Comparison of ENCODE assay signal across 9 mouse cellular contexts in the genomic region with DNA sequence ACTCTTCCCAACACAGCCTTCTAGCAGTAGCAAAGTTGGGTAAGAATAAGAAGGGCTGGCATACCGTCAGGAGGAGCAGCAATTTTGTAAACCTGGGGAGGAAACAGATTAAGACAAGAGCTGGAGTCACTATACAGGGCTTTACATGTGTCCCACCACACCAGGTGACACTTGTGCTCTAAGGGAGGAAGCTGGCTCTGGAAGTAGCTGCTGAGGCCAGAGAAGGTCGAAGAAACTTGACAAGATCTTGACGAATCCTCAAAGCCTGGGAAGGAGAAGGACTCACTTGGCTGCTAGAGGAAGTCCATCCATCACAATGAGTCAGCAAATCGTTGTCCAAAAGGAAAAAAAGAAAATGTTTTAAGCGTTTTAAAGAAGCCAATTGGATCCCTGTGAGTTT. TPM values are rescaled to one million over a fixed set of nuclear protein-coding genes. Genes with fewer than 3 reads are reported as not detected.
A peak's percentile ranks its signal among the peaks of the same experiment; 100 is the strongest.
DNase-seq lines count a peak whose midpoint lies in the region; ATAC-seq lines count a peak whose summit lies in the region.
"Had no signal": no experiment of that assay in that cellular context is flagged by ENCODE, and none has a peak within 500 bp of the region (broad histone marks: within the 10 kb centered on the region; RNA-seq: fewer than 3 reads in every experiment).

No protein-coding gene starts in this region.

- DNase-seq in heart, adult 11 months = no peak
- no peak for DNase-seq in liver, embryonic 13.5 days
- DNase-seq in adrenal gland, postnatal 14 days = no peak
- DNase-seq in thymus, postnatal 4 days = no peak
- DNase-seq in layer of hippocampus, adult 8-10 months (ENCODE audit: low spot score in 2 of 2) = no peak
- DNase-seq: right cerebral cortex, postnatal 14 days had no signal

- peak overlapping the region; percentile 100 for H3K4me2 ChIP-seq in heart, embryonic 13.5 days
- peak overlapping the region; percentile 100; the same call in 1 of the 2 replicates for H3K4me2 ChIP-seq in midbrain, embryonic 12.5 days (replicated peaks)
- no peak overlapping the region; the same call in 1 of the 2 replicates for H3K4me2 ChIP-seq in midbrain, embryonic 15.5 days
- peak overlapping the region; percentile 97 for H3K4me2 ChIP-seq in liver, embryonic 13.5 days

- H3K36me3 ChIP-seq in heart, embryonic 13.5 days = peaks cover 12% of the 10 kb centered on the region
- peaks cover 9% of the 10 kb centered on the region for H3K36me3 ChIP-seq in midbrain, embryonic 12.5 days
- H3K36me3 ChIP-seq in midbrain, embryonic 15.5 days (replicated peaks) = no peaks in the 10 kb centered on the region
- peaks cover 8% of the 10 kb centered on the region for H3K36me3 ChIP-seq in liver, embryonic 13.5 days

- peaks cover 66% of the 10 kb centered on the region for H3K4me1 ChIP-seq in heart, embryonic 13.5 days
- H3K4me1 ChIP-seq in midbrain, embryonic 12.5 days = peaks cover 29% of the 10 kb centered on the region
- H3K4me1 ChIP-seq in midbrain, embryonic 15.5 days = peaks cover 36% of the 10 kb centered on the region
- peaks cover 66% of the 10 kb centered on the region for H3K4me1 ChIP-seq in liver, embryonic 13.5 days (replicated peaks)

- H3K4me3 ChIP-seq in heart, embryonic 13.5 days = peak overlapping the region; percentile 93; the same call in 1 of the 2 replicates
- no peak overlapping the region for H3K4me3 ChIP-seq in midbrain, embryonic 12.5 days
- no peak overlapping the region for H3K4me3 ChIP-seq in midbrain, embryonic 15.5 days
- peak overlapping the region; percentile 87 for H3K4me3 ChIP-seq in liver, embryonic 13.5 days (replicated peaks)

- no peak for ATAC-seq in heart, embryonic 13.5 days (ENCODE audit: extremely low read depth, insufficient number of reproducible peaks, low FRiP score, low TSS enrichment)
- ATAC-seq in midbrain, embryonic 12.5 days (ENCODE audit: low FRiP score, low read depth) = no peak
- ATAC-seq in midbrain, embryonic 15.5 days (replicated peaks) = no peak
- ATAC-seq in liver, embryonic 13.5 days (ENCODE audit: low read depth) = no peak

- H3K27ac ChIP-seq in heart, embryonic 13.5 days (replicated peaks) = peak overlapping the region; percentile 82
- no peak overlapping the region for H3K27ac ChIP-seq in midbrain, embryonic 12.5 days (replicated peaks)
- H3K27ac ChIP-seq in midbrain, embryonic 15.5 days = no peak overlapping the region
- peak overlapping the region; percentile 67 for H3K27ac ChIP-seq in liver, embryonic 13.5 days

- no peak overlapping the region for H3K9ac ChIP-seq in heart, embryonic 13.5 days
- no peak overlapping the region for H3K9ac ChIP-seq in midbrain, embryonic 12.5 days (replicated peaks)
- no peak overlapping the region for H3K9ac ChIP-seq in midbrain, embryonic 15.5 days
- peak overlapping the region; percentile 94 for H3K9ac ChIP-seq in liver, embryonic 13.5 days

- H3K27me3 ChIP-seq in heart, embryonic 13.5 days (replicated peaks) = 0 out of 2 replicates have a peak, but pooled peaks cover 6% of the 10 kb centered on the region
- H3K27me3 ChIP-seq in midbrain, embryonic 12.5 days = no peaks in the 10 kb centered on the region
- H3K27me3 ChIP-seq in midbrain, embryonic 15.5 days (replicated peaks) = no peaks in the 10 kb centered on the region
- H3K27me3 ChIP-seq in liver, embryonic 13.5 days = peaks cover 3% of the 10 kb centered on the region; the same call in 1 of the 2 replicates

- no peaks in the 10 kb centered on the region for H3K9me3 ChIP-seq in heart, embryonic 13.5 days
- H3K9me3 ChIP-seq in midbrain, embryonic 12.5 days = no peaks in the 10 kb centered on the region
- no peaks in the 10 kb centered on the region for H3K9me3 ChIP-seq in midbrain, embryonic 15.5 days
- H3K9me3 ChIP-seq in liver, embryonic 13.5 days (replicated peaks) = no peaks in the 10 kb centered on the region

- 64% methylated on average over 5 of the region's 5 CpGs for WGBS in heart, embryonic 13.5 days
- 90% methylated on average over 5 of the region's 5 CpGs for WGBS in midbrain, embryonic 12.5 days
- 89% methylated on average over 5 of the region's 5 CpGs for WGBS in midbrain, embryonic 15.5 days
- 27% methylated on average over 5 of the region's 5 CpGs for WGBS in liver, embryonic 13.5 days (ENCODE audit: insufficient replicate concordance)

RNA-seq across cellular contexts. Expression of gene Ipo13, which starts 1.6 kb away (rescaled TPM):
- polyA plus RNA-seq in heart, embryonic 13.5 days (2015; fragmentation: Nextera tagmentation; extraction: Ambion mirVana) = 40.3 and 41.2 TPM in 2 replicates
- 66.2 and 68.9 TPM in 2 replicates for polyA plus RNA-seq in midbrain, embryonic 12.5 days (2016; fragmentation: Nextera tagmentation; extraction: Ambion mirVana)
- polyA plus RNA-seq in midbrain, embryonic 15.5 days (2015; fragmentation: Nextera tagmentation; extraction: Ambion mirVana) = 76.5 and 77.1 TPM in 2 replicates
- 22.5 and 25.9 TPM in 2 replicates for polyA plus RNA-seq in liver, embryonic 13.5 days (2015; fragmentation: Nextera tagmentation; extraction: Ambion mirVana)
- total RNA-seq in adrenal gland, postnatal 14 days (2021) = 43.8 and 46.6 TPM in 2 replicates
- 100 to 1,000 TPM; 127 to 140 (median 130) TPM for total RNA-seq in layer of hippocampus, adult 8-10 months (2022)

RNA-seq across cellular contexts. Expression of gene Artn, which starts 13.2 kb away (rescaled TPM):
- 0.66 and 0.98 TPM in 2 replicates for polyA plus RNA-seq in heart, embryonic 13.5 days (2015; fragmentation: Nextera tagmentation; extraction: Ambion mirVana)
- 0.41 and 0.42 TPM in 2 replicates for polyA plus RNA-seq in midbrain, embryonic 12.5 days (2016; fragmentation: Nextera tagmentation; extraction: Ambion mirVana)
- 0.45 and 0.96 TPM in 2 replicates for polyA plus RNA-seq in midbrain, embryonic 15.5 days (2015; fragmentation: Nextera tagmentation; extraction: Ambion mirVana)
- polyA plus RNA-seq in liver, embryonic 13.5 days (2015; fragmentation: Nextera tagmentation; extraction: Ambion mirVana) = 2.5 and 2.7 TPM in 2 replicates
- total RNA-seq in adrenal gland, postnatal 14 days (2021) = 0.41 TPM in 1 of 2 replicates, not detected in the other
- total RNA-seq in layer of hippocampus, adult 8-10 months (2022) = 1 to 10 TPM; 1.5 to 2.2 (median 1.9) TPM

RNA-seq across cellular contexts. Expression of gene Dph2, which starts 24.6 kb away (rescaled TPM):
- 10.9 and 11.6 TPM in 2 replicates for polyA plus RNA-seq in heart, embryonic 13.5 days (2015; fragmentation: Nextera tagmentation; extraction: Ambion mirVana)
- 23.4 and 27.3 TPM in 2 replicates for polyA plus RNA-seq in midbrain, embryonic 12.5 days (2016; fragmentation: Nextera tagmentation; extraction: Ambion mirVana)
- 24.0 and 25.5 TPM in 2 replicates for polyA plus RNA-seq in midbrain, embryonic 15.5 days (2015; fragmentation: Nextera tagmentation; extraction: Ambion mirVana)
- 9.8 and 10.5 TPM in 2 replicates for polyA plus RNA-seq in liver, embryonic 13.5 days (2015; fragmentation: Nextera tagmentation; extraction: Ambion mirVana)
- total RNA-seq in adrenal gland, postnatal 14 days (2021) = 10.2 and 10.7 TPM in 2 replicates
- 10 to 100 TPM in 3 of 4 experiments, 1 to 10 TPM in 1; 9.0 to 11.5 (median 11.0) TPM for total RNA-seq in layer of hippocampus, adult 8-10 months (2022)

RNA-seq across cellular contexts. Expression of gene Atp6v0b, which starts 29.3 kb away (rescaled TPM):
- polyA plus RNA-seq in heart, embryonic 13.5 days (2015; fragmentation: Nextera tagmentation; extraction: Ambion mirVana) = 188 and 220 TPM in 2 replicates
- 256 and 264 TPM in 2 replicates for polyA plus RNA-seq in midbrain, embryonic 12.5 days (2016; fragmentation: Nextera tagmentation; extraction: Ambion mirVana)
- polyA plus RNA-seq in midbrain, embryonic 15.5 days (2015; fragmentation: Nextera tagmentation; extraction: Ambion mirVana) = 617 and 618 TPM in 2 replicates
- polyA plus RNA-seq in liver, embryonic 13.5 days (2015; fragmentation: Nextera tagmentation; extraction: Ambion mirVana) = 158 and 159 TPM in 2 replicates
- 167 and 172 TPM in 2 replicates for total RNA-seq in adrenal gland, postnatal 14 days (2021)
- 100 to 1,000 TPM; 406 to 438 (median 423) TPM for total RNA-seq in layer of hippocampus, adult 8-10 months (2022)

RNA-seq across cellular contexts. Expression of gene B4galt2, which starts 33.1 kb away (rescaled TPM):
- 13.5 and 13.9 TPM in 2 replicates for polyA plus RNA-seq in heart, embryonic 13.5 days (2015; fragmentation: Nextera tagmentation; extraction: Ambion mirVana)
- polyA plus RNA-seq in midbrain, embryonic 12.5 days (2016; fragmentation: Nextera tagmentation; extraction: Ambion mirVana) = 39.7 and 44.2 TPM in 2 replicates
- 65.4 and 67.7 TPM in 2 replicates for polyA plus RNA-seq in midbrain, embryonic 15.5 days (2015; fragmentation: Nextera tagmentation; extraction: Ambion mirVana)
- 1.8 and 1.9 TPM in 2 replicates for polyA plus RNA-seq in liver, embryonic 13.5 days (2015; fragmentation: Nextera tagmentation; extraction: Ambion mirVana)
- total RNA-seq in adrenal gland, postnatal 14 days (2021) = 12.6 and 15.1 TPM in 2 replicates
- total RNA-seq in layer of hippocampus, adult 8-10 months (2022) = 10 to 100 TPM; 59.6 to 64.5 (median 63.4) TPM

Comparison
In these comparisons a context has a peak if more than half of its experiments do, and no peak if none do; other contexts are left out.
1. H3K27ac ChIP-seq: peak in heart, embryonic 13.5 days (single experiment) and liver, embryonic 13.5 days (single experiment); none in midbrain, embryonic 12.5 days (single experiment) and midbrain, embryonic 15.5 days (single experiment).
2. H3K4me3 ChIP-seq: peak in heart, embryonic 13.5 days (single experiment) and liver, embryonic 13.5 days (single experiment); none in midbrain, embryonic 12.5 days (single experiment) and midbrain, embryonic 15.5 days (single experiment).